Mouse (Mus musculus): ENCODE measurements around the gene Tbc1d22a.
A peak's percentile ranks its signal among the peaks of the same experiment; 100 is the strongest.
"Not testable (repeated sequence)": the region's sequence is repeated elsewhere in the genome, so short reads cannot be mapped to it uniquely, and the experiment has no call there.

Gene Tbc1d22a

GRCm38 (mm10) chr15:86201696-86202330, 12.4 kb upstream of the Tbc1d22a start:
- ATAC-seq (ENCODE audit: insufficient number of reproducible peaks, low FRiP score, low TSS enrichment) = no peak

- ATAC-seq (ENCODE audit: insufficient number of reproducible peaks, low FRiP score, low TSS enrichment) = no peak
These were observed 11.6 kb upstream of the Tbc1d22a start for GRCm38 (mm10) chr15:86202640-86203039.

- ATAC-seq (ENCODE audit: insufficient number of reproducible peaks, low FRiP score, low TSS enrichment) = no peak
These were observed 10.9 kb upstream of the Tbc1d22a start for GRCm38 (mm10) chr15:86203292-86203793.

- ATAC-seq (ENCODE audit: insufficient number of reproducible peaks, low FRiP score, low TSS enrichment) = no peak
These were observed 10.2 kb upstream of the Tbc1d22a start for GRCm38 (mm10) chr15:86203942-86204561.

GRCm38 (mm10) chr15:86205300-86205699, 9.0 kb upstream of the Tbc1d22a start:
- no peak for ATAC-seq (ENCODE audit: insufficient number of reproducible peaks, low FRiP score, low TSS enrichment)

GRCm38 (mm10) chr15:86206385-86206784, 7.9 kb upstream of the Tbc1d22a start:
- ATAC-seq (ENCODE audit: insufficient number of reproducible peaks, low FRiP score, low TSS enrichment) = no peak

GRCm38 (mm10) chr15:86212193-86212592, 2.1 kb upstream of the Tbc1d22a start:
- not testable (repeated sequence) for ATAC-seq (ENCODE audit: insufficient number of reproducible peaks, low FRiP score, low TSS enrichment)

- ATAC-seq (ENCODE audit: insufficient number of reproducible peaks, low FRiP score, low TSS enrichment) = no peak
These were observed 416 bp downstream of the Tbc1d22a start for GRCm38 (mm10) chr15:86214549-86215201.

GRCm38 (mm10) chr15:86216641-86217040, 2.4 kb downstream of the Tbc1d22a start:
- not testable (repeated sequence) for ATAC-seq (ENCODE audit: insufficient number of reproducible peaks, low FRiP score, low TSS enrichment)

GRCm38 (mm10) chr15:86219534-86220228, 5.4 kb downstream of the Tbc1d22a start:
- 0 out of 2 replicates have a peak, but pooled peaks have one; percentile 31 for ATAC-seq (ENCODE audit: insufficient number of reproducible peaks, low FRiP score, low TSS enrichment)

GRCm38 (mm10) chr15:86220229-86220630, 6.0 kb downstream of the Tbc1d22a start:
- ATAC-seq (ENCODE audit: insufficient number of reproducible peaks, low FRiP score, low TSS enrichment) = no peak

GRCm38 (mm10) chr15:86220715-86221114, 6.5 kb downstream of the Tbc1d22a start:
- ATAC-seq (ENCODE audit: insufficient number of reproducible peaks, low FRiP score, low TSS enrichment) = no peak

GRCm38 (mm10) chr15:86221369-86221768, 7.1 kb downstream of the Tbc1d22a start:
- no peak for ATAC-seq (ENCODE audit: insufficient number of reproducible peaks, low FRiP score, low TSS enrichment)

- not testable (repeated sequence) for ATAC-seq (ENCODE audit: insufficient number of reproducible peaks, low FRiP score, low TSS enrichment)
These were observed 7.6 kb downstream of the Tbc1d22a start for GRCm38 (mm10) chr15:86221901-86222300.

GRCm38 (mm10) chr15:86224972-86225551, 10.8 kb downstream of the Tbc1d22a start:
- ATAC-seq (ENCODE audit: insufficient number of reproducible peaks, low FRiP score, low TSS enrichment) = no peak

GRCm38 (mm10) chr15:86226221-86226620, 12.0 kb downstream of the Tbc1d22a start:
- ATAC-seq (ENCODE audit: insufficient number of reproducible peaks, low FRiP score, low TSS enrichment) = no peak

GRCm38 (mm10) chr15:86226968-86227367, 12.7 kb downstream of the Tbc1d22a start:
- no peak for ATAC-seq (ENCODE audit: insufficient number of reproducible peaks, low FRiP score, low TSS enrichment)

GRCm38 (mm10) chr15:86228186-86228585, 13.9 kb downstream of the Tbc1d22a start:
- ATAC-seq (ENCODE audit: insufficient number of reproducible peaks, low FRiP score, low TSS enrichment) = no peak

- no peak for ATAC-seq (ENCODE audit: insufficient number of reproducible peaks, low FRiP score, low TSS enrichment)
These were observed 14.8 kb downstream of the Tbc1d22a start for GRCm38 (mm10) chr15:86229088-86229487.

- ATAC-seq (ENCODE audit: insufficient number of reproducible peaks, low FRiP score, low TSS enrichment) = no peak
These were observed 15.4 kb downstream of the Tbc1d22a start for GRCm38 (mm10) chr15:86229623-86230022.

All from cerebellum, adult (tissue).